19 mouse cellular contexts compared by ENCODE assay signal in the genomic region with DNA sequence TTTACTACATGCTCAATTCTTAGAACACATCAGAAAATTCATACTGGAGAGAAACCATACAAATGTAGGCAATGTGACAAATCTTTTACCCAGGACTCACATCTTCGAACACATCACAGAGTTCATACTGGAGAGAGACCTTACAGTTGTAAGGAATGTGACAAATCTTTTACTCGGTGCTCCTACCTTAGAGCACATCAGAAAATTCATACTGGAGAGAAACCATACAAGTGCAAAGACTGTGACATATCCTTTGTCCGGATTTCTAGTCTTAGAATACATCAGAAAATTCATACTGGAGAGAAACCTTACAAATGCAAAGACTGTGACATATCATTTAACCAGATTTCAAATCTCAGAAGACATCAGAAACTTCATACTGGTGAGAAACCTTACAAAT. TPM values are rescaled to one million over a fixed set of nuclear protein-coding genes. Genes with fewer than 3 reads are reported as not detected.
DNase-seq lines count a peak whose midpoint lies in the region; ATAC-seq and TF ChIP-seq lines count a peak whose summit lies in the region.
"Had no signal": no experiment of that assay in that cellular context is flagged by ENCODE, and none has a peak within 500 bp of the region (broad histone marks: within the 10 kb centered on the region; RNA-seq: fewer than 3 reads in every experiment).

A gene (plus strand): TSS at position 301 of the 400 bp plus-strand sequence.

- ATAC-seq in forebrain, embryonic 14.5 days = no peak
- ATAC-seq in forebrain, embryonic 12.5 days (ENCODE audit: low FRiP score) = no peak
- no peak for ATAC-seq in hindbrain, embryonic 16.5 days
- no peak for ATAC-seq in midbrain, embryonic 16.5 days

- TF ChIP-seq CTCF in embryonic fibroblast, embryonic 13.5 days (IDR thresholded peaks at IDR 0.05; ENCODE audit: borderline replicate concordance, insufficient read depth, low read length) = no peak

- peaks cover 18% of the 10 kb centered on the region for H3K36me3 ChIP-seq in forebrain, embryonic 14.5 days (ENCODE audit: control insufficient read depth, insufficient read depth, low read length)
- H3K36me3 ChIP-seq in forebrain, embryonic 12.5 days (replicated peaks) = peaks cover 38% of the 10 kb centered on the region
- peaks cover 14% of the 10 kb centered on the region for H3K36me3 ChIP-seq in hindbrain, embryonic 16.5 days (ENCODE audit: control insufficient read depth, insufficient read depth, low read length)
- peaks cover 17% of the 10 kb centered on the region for H3K36me3 ChIP-seq in midbrain, embryonic 16.5 days (ENCODE audit: control insufficient read depth, insufficient read depth, low read length)

- TF ChIP-seq POLR2A in embryonic fibroblast, embryonic 13.5 days (IDR thresholded peaks at IDR 0.05; ENCODE audit: low read depth, low read length) = no peak

- H3K9ac ChIP-seq in forebrain, embryonic 14.5 days (ENCODE audit: low read length) = no peak within 1 kb of the TSS
- no peak within 1 kb of the TSS for H3K9ac ChIP-seq in forebrain, embryonic 12.5 days
- H3K9ac ChIP-seq in hindbrain, embryonic 16.5 days (ENCODE audit: low read depth, low read length) = no peak within 1 kb of the TSS
- no peak within 1 kb of the TSS for H3K9ac ChIP-seq in midbrain, embryonic 16.5 days (ENCODE audit: low read depth, low read length)
- H3K9ac ChIP-seq: embryonic facial prominence, embryonic 12.5 days; heart, embryonic 13.5 days had no signal

- H3K27ac ChIP-seq in forebrain, embryonic 14.5 days (ENCODE audit: low read depth, low read length) = no peak within 1 kb of the TSS
- no peak within 1 kb of the TSS for H3K27ac ChIP-seq in forebrain, embryonic 12.5 days
- H3K27ac ChIP-seq in embryonic fibroblast, embryonic 13.5 days (ENCODE audit: insufficient read depth, low read length) = no peak within 1 kb of the TSS
- H3K27ac ChIP-seq in hindbrain, embryonic 16.5 days (ENCODE audit: low read depth, low read length) = no peak within 1 kb of the TSS
- H3K27ac ChIP-seq in midbrain, embryonic 16.5 days (ENCODE audit: low read length) = no peak within 1 kb of the TSS
- H3K27ac ChIP-seq: embryonic facial prominence, embryonic 12.5 days; heart, embryonic 13.5 days had no signal

- no peaks in the 10 kb centered on the region for H3K4me1 ChIP-seq in forebrain, embryonic 14.5 days (ENCODE audit: control insufficient read depth, insufficient read depth, low read length)
- H3K4me1 ChIP-seq in forebrain, embryonic 12.5 days = no peaks in the 10 kb centered on the region
- no peaks in the 10 kb centered on the region for H3K4me1 ChIP-seq in embryonic fibroblast, embryonic 13.5 days (ENCODE audit: control insufficient read depth, insufficient read depth, low read length)
- H3K4me1 ChIP-seq in hindbrain, embryonic 16.5 days (ENCODE audit: control insufficient read depth, insufficient read depth, low read depth, low read length) = no peaks in the 10 kb centered on the region
- no peaks in the 10 kb centered on the region for H3K4me1 ChIP-seq in midbrain, embryonic 16.5 days (ENCODE audit: control insufficient read depth, insufficient read depth, low read length)
- H3K4me1 ChIP-seq: embryonic facial prominence, embryonic 12.5 days; heart, embryonic 13.5 days had no signal

- H3K4me2 ChIP-seq in forebrain, embryonic 14.5 days (ENCODE audit: low read length) = no peak within 1 kb of the TSS
- no peak within 1 kb of the TSS for H3K4me2 ChIP-seq in forebrain, embryonic 12.5 days
- H3K4me2 ChIP-seq in hindbrain, embryonic 16.5 days (ENCODE audit: low read length) = no peak within 1 kb of the TSS
- no peak within 1 kb of the TSS for H3K4me2 ChIP-seq in midbrain, embryonic 16.5 days (ENCODE audit: low read length)
- H3K4me2 ChIP-seq: embryonic facial prominence, embryonic 12.5 days; heart, embryonic 13.5 days had no signal

- H3K27me3 ChIP-seq in forebrain, embryonic 14.5 days (replicated peaks; ENCODE audit: control insufficient read depth, insufficient read depth, low read length) = no peaks in the 10 kb centered on the region
- H3K27me3 ChIP-seq in forebrain, embryonic 12.5 days = no peaks in the 10 kb centered on the region
- H3K27me3 ChIP-seq in hindbrain, embryonic 16.5 days (replicated peaks; ENCODE audit: control insufficient read depth, insufficient read depth, low read length) = no peaks in the 10 kb centered on the region
- no peaks in the 10 kb centered on the region for H3K27me3 ChIP-seq in midbrain, embryonic 16.5 days (ENCODE audit: control insufficient read depth, insufficient read depth, low read depth, low read length)
- H3K27me3 ChIP-seq: embryonic facial prominence, embryonic 12.5 days; heart, embryonic 13.5 days had no signal

- H3K9me3 ChIP-seq in forebrain, embryonic 14.5 days (replicated peaks; ENCODE audit: control insufficient read depth, low read length) = no peaks in the 10 kb centered on the region
- no peaks in the 10 kb centered on the region for H3K9me3 ChIP-seq in forebrain, embryonic 12.5 days
- H3K9me3 ChIP-seq in hindbrain, embryonic 16.5 days (ENCODE audit: control insufficient read depth, low read length) = no peaks in the 10 kb centered on the region
- no peaks in the 10 kb centered on the region for H3K9me3 ChIP-seq in midbrain, embryonic 16.5 days (replicated peaks; ENCODE audit: control insufficient read depth, low read length, poor library complexity, severe bottlenecking)
- H3K9me3 ChIP-seq: embryonic facial prominence, embryonic 12.5 days; heart, embryonic 13.5 days had no signal

- WGBS in forebrain, embryonic 14.5 days = 91% methylated on average over 3 of the region's 3 CpGs
- WGBS in forebrain, embryonic 12.5 days = 88% methylated on average over 3 of the region's 3 CpGs
- 94% methylated on average over 3 of the region's 3 CpGs for WGBS in hindbrain, embryonic 16.5 days
- WGBS in midbrain, embryonic 16.5 days = 89% methylated on average over 3 of the region's 3 CpGs

- DNase-seq in forebrain, embryonic 14.5 days (ENCODE audit: low spot score) = no peak
- DNase-seq in gastrocnemius, adult 8-10 months (ENCODE audit: low spot score in 2 of 2) = no peak
- no peak for DNase-seq in cerebellum, postnatal 10 days
- DNase-seq in cerebellum, postnatal 36 days = no peak
- DNase-seq: cerebellum, adult 9-10 months; gastrocnemius, postnatal 25 days; heart, postnatal 4 days; kidney, adult 2 months; kidney, postnatal 4 days; liver; lung, adult 2 months; lung, postnatal 4 days had no signal

- no peak within 1 kb of the TSS for H3K4me3 ChIP-seq in forebrain, embryonic 14.5 days (ENCODE audit: low read depth, low read length)
- H3K4me3 ChIP-seq in forebrain, embryonic 12.5 days (replicated peaks) = no peak within 1 kb of the TSS
- no peak within 1 kb of the TSS for H3K4me3 ChIP-seq in embryonic fibroblast, embryonic 13.5 days (ENCODE audit: insufficient read depth, low read length)
- no peak within 1 kb of the TSS for H3K4me3 ChIP-seq in hindbrain, embryonic 16.5 days (ENCODE audit: low read length)
- no peak within 1 kb of the TSS for H3K4me3 ChIP-seq in midbrain, embryonic 16.5 days (ENCODE audit: low read depth, low read length)
- H3K4me3 ChIP-seq: embryonic facial prominence, embryonic 12.5 days; heart, embryonic 13.5 days had no signal

RNA-seq across cellular contexts. Expression of the gene that starts here (rescaled TPM):
- 22.1 and 23.7 TPM in 2 replicates for polyA plus RNA-seq in forebrain, embryonic 14.5 days (2014; fragmentation: Nextera tagmentation; extraction: Ambion mirVana)
- 9.3 and 10.5 TPM in 2 replicates for polyA plus RNA-seq in forebrain, embryonic 12.5 days (2016; fragmentation: Nextera tagmentation; extraction: Ambion mirVana)
- polyA plus RNA-seq in embryonic fibroblast, embryonic 13.5 days (2011; ENCODE audit: insufficient read length, low read depth, missing spikeins) = 4.2 and 10.9 TPM in 2 replicates
- polyA plus RNA-seq in hindbrain, embryonic 16.5 days (2015; fragmentation: Nextera tagmentation; extraction: Ambion mirVana) = 12.1 and 17.6 TPM in 2 replicates
- 18.1 and 19.9 TPM in 2 replicates for polyA plus RNA-seq in midbrain, embryonic 16.5 days (2015; fragmentation: Nextera tagmentation; extraction: Ambion mirVana)
- 1 to 10 TPM in 2 of 4 experiments, not detected in 2; 1.9 to 3.4 TPM for total RNA-seq in gastrocnemius, adult 8-10 months (2022)
- total RNA-seq: adrenal gland, adult 18-20 months had no signal
- polyA plus RNA-seq: kidney, adult 2 months; lung, adult 2 months had no signal
